Mouse (Mus musculus) kidney, adult 18-20 months (tissue): ENCODE data around the gene Sox18.

Experiments
- DNase-seq: peaks from one replicate; pipeline ENCODE4 v3.0.0; 2021

The Sox18 gene

DNA sequence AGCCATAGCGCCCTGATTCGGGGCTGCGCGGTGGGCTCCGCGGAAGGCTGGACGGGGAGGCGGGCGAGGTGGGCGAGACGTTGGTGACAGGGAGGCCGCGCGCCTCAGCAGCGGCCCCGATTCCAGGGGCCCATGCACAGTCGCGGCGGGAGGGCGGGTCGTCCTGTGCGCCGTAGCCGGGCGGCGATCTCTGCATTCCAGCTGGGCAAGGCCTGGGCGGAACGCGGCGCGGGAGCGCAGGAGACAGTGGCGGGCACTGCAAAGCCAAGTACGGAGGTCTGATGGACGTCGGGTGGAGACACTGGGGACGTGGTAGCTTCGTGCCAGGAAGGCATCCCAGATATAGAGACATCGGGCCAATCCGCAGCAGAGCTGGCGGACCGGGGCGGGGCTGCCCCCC lies at the start of gene Sox18:
Gene Sox18 (minus strand): TSS at position 315 of the 400 bp plus-strand sequence.
- DNase-seq: peak; percentile 74

- DNase-seq: no peak
These were observed 49.8 kb upstream of the Sox18 start for GRCm38 (mm10) chr2:181721200-181721599.

DNA sequence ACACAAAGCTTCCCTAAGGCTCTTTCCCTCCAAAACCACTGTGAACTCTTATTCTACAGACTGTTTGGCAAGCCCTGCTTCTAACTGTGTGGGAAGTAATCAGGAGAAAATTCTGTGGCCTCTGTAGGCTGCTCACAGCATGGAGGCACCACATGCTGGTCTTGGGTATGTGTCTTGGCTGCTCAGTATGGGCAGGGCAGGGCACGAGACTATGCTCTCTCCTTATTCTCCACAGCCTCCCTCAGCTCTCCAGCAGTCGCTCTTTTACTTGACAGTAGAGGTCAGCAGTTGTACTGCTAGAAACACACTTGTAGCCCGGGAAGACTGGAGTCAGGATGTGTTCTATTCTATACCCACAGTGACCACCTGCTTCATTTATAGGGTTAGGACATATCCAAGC lies 48.6 kb upstream of the Sox18 start:
- DNase-seq: no peak

DNA sequence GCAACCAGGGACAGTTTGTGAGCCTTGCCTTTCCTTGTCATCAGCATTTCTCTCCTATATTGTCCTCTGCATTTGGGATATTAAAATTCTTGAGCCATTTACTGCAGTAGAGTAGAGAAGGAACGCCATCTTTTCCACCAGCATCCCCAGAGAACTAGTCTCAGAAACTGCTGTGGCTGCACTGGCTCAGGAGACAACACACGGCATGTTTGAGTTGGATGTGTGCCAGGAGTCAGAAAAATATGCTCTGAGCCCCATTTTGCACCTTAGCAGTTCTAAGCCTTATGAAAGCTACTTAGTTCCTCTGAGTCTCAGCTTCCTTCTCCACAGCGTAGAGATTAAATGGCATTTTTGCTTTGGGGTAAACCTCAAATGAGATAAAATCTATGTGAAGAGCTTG lies 45.6 kb upstream of the Sox18 start:
- DNase-seq: no peak

- DNase-seq: no peak
These were observed 43.9 kb upstream of the Sox18 start for GRCm38 (mm10) chr2:181715382-181715781.

- no peak for DNase-seq
These were observed 43.5 kb upstream of the Sox18 start, which contains the start of gene Oprl1 for GRCm38 (mm10) chr2:181714903-181715326. Oprl1 (plus strand) TSS chr2:181715016.

DNA sequence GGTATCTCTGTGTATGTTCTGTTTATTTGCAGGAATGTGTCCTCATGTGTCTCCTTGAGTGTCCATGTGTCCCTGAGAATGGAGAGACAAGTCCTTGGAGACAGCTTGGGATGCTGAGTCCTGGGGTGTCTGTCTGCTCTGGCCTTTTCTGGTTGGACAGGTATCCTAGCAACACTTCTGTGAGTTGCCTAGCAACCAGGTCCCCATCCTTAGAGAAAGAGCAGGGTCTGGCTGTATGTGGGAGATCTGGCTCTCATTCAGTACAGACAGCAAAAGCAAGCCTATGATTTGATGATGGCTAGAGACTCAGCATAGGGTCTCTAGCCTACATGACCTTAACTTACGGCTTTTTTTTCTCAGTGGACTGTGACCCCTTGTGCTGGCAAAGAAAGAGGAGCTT lies 42.3 kb upstream of the Sox18 start:
- DNase-seq: no peak

DNA sequence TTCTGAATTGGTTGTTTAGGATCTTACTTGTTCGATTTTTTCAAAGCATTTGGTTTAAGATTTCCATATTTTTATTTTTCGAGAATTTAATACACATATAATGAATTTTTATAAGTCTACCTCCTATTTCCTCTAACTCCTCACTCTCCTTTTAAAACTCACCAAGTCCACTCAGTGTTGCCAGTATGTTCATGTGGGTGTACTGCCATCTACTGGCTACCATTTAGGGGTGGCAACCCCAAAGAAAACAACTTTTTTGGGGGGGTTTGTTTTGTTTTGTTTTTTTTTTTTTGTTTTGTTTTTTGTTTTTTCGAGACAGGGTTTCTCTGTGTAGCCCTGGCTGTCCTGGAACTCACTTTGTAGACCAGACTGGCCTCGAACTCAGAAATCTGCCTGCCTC lies 35.2 kb upstream of the Sox18 start:
- DNase-seq: no peak

DNA sequence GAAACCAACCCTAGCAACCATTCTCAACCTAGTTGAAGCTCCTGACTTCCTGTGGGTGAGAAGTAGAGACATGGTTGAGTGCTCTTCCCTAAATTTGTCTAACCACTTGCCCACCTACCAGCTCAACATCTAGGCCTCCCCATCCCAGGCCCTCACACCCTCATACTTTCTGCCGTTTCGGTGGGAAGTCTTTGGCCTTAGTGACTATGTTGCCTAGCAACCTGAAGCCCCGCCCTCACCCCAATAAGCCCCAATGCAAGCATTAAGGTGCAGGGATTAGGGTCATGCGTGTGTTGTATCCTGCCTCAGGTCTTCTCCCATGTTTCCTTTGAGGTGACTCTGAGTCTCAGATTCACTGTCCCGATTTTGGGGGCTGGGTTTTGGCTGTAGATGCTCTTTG lies 26.8 kb upstream of the Sox18 start, which contains the start of gene Lkaaear1:
Gene Lkaaear1 (minus strand): TSS at position 202 of the 400 bp plus-strand sequence.
- DNase-seq: no peak

GRCm38 (mm10) chr2:181696801-181697420 lies 25.5 kb upstream of the Sox18 start:
- no peak for DNase-seq

DNA sequence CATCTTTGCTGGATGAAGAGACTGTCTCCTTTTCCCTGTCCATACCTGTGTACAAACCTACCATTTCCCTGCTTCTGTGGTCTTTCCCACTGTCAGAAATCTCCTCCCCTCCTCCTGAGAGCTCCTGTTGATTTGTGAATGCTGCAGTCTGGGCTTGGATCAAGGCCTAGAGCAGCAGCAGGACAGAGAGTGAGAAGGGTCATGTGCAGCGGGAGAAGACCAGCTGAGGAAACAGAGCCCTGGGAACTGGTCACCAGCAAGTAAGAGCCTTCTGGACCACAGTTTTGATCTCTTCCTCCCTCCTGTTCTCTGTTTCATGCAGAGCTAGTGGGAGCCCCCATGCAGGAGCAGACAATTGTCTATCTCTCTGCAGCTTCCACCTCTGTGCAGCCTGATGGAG lies 24.3 kb upstream of the Sox18 start:
- no peak for DNase-seq

DNA sequence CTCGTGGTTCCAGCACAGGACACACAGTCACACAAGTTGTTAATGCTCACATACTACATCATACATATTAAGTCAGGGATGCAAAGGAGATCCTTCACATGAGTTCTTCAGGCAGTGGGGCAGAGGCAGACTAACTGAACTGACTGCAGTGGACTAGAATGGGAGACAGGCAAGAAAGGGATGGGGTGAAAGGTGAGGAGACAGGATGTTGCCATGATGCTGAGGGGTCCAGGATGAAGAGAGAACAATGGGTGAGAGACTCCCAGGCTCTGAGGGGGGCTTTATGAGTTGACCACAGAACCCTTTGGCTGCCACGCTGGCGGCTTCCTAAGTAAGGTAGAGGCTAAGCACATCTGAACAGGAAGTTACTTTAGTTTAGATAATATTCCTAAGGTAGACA lies 23.1 kb upstream of the Sox18 start:
- DNase-seq: no peak

DNA sequence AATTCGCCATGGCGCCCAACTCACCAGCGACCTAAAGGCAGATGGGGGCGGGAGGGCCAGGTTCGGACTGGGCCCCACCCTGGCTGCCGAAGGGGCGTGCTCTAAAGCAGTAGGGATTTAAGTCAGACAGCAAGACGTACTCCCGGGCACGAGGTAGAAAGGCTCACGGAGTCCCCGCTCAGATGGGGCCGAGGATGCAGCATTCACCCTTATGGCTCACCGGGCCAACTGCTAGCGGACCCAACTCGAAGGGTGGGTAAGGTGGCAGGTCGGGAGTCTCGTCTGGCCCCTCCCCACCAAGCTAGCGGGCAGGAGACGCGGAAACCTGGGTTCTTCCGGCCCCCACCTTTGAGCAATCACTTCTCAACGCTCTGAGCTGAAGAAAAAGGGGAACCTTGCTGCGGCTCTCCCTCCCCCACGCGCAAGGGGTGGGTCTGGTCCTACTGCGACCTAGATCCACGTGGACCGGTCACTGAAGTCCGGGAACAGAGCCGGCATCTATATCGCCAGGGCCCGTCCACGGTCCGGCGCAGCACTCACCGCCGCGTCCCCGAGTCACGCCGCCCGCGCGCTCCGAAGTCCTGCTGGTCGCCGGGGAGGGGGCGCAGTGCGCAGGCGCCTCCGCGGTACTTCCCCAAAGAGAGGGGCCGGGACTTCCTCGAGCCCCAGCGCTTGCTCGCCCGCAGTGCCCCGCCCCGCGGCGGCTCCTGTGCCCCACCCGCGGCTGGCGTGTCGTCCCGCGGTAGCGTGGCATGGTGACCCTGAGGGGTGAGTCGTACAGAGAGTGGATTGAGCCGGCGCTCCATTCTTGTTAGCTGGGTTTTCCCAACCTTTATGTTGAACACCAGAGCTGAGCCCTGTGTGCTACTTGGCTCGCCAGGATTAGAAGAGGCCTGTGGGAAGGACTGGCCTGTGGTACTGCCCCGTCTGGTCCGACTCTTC lies 22.2 kb upstream of the Sox18 start, which contains the start of gene Rgs19:
Gene Rgs19 (minus strand): TSS at position 639 of the 942 bp plus-strand sequence.
- DNase-seq: peak; percentile 81

GRCm38 (mm10) chr2:181692304-181692703 lies 20.9 kb upstream of the Sox18 start:
- DNase-seq: no peak

GRCm38 (mm10) chr2:181691571-181691970 lies 20.1 kb upstream of the Sox18 start:
- DNase-seq: no peak

DNA sequence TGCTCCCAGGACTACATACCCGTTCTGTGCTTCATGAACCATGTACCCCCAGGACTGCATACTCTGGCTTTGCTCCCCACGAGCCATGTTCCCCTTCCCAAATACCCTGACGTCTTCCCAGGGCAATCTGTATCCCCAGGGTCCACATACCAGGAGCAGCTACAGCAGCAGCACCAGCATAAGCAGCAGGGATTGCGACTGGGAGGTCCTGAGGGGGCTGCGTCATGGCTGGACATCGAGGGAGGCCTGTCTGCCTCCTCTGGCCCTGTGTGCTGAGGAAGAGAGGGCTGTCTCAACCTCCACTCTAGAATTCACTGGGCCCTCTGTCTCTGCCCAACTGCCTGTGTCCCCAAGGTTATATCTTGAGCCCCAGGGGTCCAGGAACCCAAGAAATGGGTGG lies 19.6 kb upstream of the Sox18 start:
- DNase-seq: no peak

DNA sequence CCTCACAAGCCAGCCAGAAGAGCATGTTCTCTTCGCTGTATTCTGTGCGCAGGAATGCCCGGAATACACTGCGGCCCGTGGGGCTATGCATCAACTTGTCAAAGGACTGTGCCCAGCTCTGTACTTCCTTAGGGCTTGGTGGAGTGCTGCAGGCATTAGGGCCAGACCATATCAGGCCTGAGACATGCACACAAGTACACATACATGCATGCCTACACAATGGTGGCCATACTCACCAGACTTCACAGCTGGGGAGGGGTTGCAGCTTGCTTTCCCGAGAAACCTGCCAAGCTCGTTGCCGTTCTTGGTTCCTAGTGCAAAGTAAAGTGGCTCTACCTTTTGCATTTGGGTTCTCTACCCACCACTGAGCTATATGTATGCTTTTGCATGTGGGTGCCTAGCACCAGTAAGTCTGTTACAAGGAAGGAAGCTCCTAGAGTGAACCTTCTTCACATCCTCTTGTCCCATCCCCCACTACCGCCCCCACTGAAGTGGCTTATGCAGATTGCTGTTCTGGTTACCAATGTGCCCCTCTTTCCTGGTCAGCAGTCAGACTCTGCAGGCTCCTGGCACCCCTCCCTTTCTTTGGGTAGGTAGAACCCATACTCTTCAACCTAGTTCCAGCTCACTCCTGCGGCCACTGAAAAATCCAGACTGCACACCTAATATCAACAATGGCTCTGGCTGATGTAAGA lies 18.2 kb upstream of the Sox18 start:
- no peak for DNase-seq

DNA sequence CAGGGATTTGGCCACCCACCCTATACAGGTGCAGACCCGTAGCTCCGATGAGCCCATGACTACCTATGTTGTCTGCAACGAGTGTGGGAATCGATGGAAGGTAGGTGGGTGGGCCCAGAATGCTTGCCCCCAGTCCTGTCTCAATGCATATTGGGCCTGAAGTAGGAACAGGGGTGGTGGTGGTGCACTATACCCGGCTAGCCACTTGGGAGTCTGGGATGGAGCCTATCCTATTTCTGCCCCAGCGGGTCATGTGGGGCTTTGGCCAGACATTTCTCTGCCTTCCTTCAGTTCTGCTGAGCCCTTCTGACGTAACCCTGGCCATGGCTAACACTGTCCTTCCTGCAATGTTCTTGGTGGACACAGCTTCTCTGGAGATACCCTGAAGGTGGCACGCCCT lies 16.1 kb upstream of the Sox18 start:
- DNase-seq: no peak

DNA sequence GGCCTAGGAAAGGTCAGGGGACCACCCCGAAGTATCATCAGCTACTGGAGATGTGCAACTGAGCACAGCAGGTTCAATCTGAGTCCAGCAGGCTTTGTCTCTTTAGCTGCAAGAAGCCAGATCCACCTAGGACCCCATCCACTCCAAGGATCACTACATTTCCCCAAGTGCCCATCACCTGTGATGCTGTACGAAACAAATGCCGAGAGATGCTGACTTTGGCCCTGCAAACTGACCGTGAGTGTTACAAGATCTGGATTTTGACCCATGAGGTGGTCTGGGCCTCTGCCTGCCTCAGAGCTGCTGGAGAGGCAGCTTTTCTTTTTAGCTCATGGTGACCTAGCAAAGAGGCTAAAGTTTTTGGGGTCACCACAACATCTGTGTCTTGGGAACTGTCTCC lies 14.2 kb upstream of the Sox18 start:
- DNase-seq: no peak

GRCm38 (mm10) chr2:181684713-181685112 lies 13.3 kb upstream of the Sox18 start:
- DNase-seq: no peak

DNA sequence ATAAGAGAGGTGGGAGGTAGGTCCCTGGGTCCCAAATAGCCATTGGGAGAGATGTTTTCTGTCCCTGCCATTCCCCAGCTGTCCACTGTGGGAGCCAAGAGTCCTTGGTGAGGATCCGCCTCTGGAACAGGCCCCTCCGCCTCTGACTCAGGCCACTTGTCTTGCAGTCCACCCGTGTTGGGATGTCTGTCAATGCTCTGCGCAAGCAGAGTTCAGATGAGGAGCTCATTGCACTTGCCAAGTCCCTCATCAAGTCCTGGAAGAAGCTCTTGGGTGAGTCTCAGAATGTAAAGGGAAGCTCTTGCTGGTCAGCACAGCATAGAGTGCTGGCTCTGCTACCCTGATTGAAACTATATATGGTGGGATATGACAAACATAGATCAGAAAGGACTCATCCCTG lies 11.9 kb upstream of the Sox18 start:
- no peak for DNase-seq

DNA sequence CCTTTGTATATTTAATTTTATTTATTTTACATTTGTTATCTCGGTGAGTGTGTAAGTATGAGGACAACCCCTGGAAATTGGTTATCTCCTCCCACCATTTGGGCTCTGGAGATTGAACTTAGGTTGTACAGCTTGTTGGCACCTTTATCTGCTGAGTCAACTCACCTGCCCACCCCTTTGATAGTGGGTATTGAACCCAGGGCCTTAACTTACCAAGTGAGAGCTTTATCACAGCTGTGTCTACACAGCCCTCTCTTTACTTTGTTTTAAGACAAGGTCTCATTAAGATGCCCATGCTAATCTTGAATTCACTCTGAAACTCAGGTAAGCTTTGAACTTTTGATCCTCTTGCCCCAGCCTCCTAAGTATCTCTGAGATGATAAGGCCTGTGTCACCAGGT lies 10.5 kb upstream of the Sox18 start:
- DNase-seq: no peak

GRCm38 (mm10) chr2:181680716-181681117 lies 9.3 kb upstream of the Sox18 start:
- DNase-seq: peak; percentile 13
